Mouse (Mus musculus): ENCODE measurements around the gene Dram2. TPM values are rescaled to one million over a fixed set of nuclear protein-coding genes. Genes with fewer than 3 reads are reported as not detected.

Gene Dram2
- 0.78 and 1.2 TPM in 2 replicates for polyA plus RNA-seq (2012)

DNA sequence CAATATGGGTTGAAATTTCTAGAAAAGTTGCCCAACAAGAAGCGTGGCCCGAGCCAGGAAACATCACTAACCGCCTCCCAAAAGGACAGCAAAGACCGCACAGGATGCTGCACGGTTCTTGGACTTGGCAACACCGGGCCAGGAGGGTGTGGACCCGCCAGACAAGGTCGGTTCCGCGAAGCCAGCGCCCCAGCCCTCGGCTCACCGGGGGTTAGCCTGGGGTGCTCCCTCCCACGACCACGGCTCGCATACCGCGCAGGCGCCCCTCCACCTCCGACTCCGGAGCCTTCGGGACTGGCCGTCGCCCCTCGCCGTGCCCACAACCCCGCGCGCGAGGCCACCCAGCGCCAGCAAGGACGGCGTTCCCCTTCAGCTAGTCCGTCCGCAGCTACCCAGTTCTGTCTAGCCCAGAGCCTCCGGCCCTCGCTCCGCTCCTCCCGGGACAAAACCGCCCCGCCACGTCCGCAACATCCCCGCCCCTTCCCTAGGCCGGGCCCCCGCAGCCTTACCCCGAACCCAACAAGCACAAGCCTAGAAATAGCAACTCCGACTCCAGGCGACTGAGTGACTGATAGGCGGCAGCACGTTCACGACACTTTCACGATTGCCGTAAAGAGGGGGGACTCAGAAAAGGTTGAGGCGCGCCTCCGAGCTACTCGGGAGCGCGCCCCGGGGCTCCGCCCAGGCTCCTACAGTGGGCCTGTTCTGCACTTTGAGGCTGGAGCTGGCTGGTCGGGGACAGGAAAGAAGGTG, at the start of gene Dram2, which contains the start of gene Cept1:
Gene Dram2, plus strand, starts transcription at position 628 of the 753 bp plus-strand sequence.
Gene Cept1, minus strand, starts transcription at position 632 of the 753 bp plus-strand sequence.
- TF ChIP-seq GATA1 (IDR thresholded peaks at IDR 0.05; ENCODE audit: low read length) = no peak

GRCm38 (mm10) chr3:106500510-106500909, 47.1 kb upstream of the Dram2 start:
- TF ChIP-seq GATA1 (IDR thresholded peaks at IDR 0.05; ENCODE audit: low read length) = no peak

- TF ChIP-seq GATA1 (IDR thresholded peaks at IDR 0.05; ENCODE audit: low read length) = no peak
Observed at GRCm38 (mm10) chr3:106502892-106503291, 44.7 kb upstream of the Dram2 start.

DNA sequence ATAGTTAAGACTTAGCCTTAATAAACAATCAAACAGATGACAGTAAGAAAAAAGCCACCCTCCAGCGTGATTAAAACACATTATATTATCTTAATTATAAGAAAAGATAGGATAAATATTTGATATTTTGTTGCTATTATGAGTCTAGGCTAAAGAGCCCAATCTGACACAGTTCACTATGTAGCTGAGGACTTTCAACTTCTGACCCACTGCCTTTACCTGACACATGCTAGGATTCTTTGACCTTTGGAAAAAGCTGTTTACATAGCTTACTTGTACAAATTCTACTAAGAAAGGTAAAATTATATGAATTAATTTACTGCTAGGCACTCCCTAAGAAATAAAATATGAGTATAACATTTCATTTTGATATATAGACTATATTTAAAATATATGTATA, 36.9 kb upstream of the Dram2 start:
- no peak for TF ChIP-seq GATA1 (IDR thresholded peaks at IDR 0.05; ENCODE audit: low read length)

- TF ChIP-seq GATA1 (IDR thresholded peaks at IDR 0.05; ENCODE audit: low read length) = no peak
Observed at GRCm38 (mm10) chr3:106515016-106515415, 32.6 kb upstream of the Dram2 start.

GRCm38 (mm10) chr3:106522730-106523129, 24.9 kb upstream of the Dram2 start:
- no peak for TF ChIP-seq GATA1 (IDR thresholded peaks at IDR 0.05; ENCODE audit: low read length)

GRCm38 (mm10) chr3:106526411-106526810, 21.2 kb upstream of the Dram2 start:
- TF ChIP-seq GATA1 (IDR thresholded peaks at IDR 0.05; ENCODE audit: low read length) = no peak

DNA sequence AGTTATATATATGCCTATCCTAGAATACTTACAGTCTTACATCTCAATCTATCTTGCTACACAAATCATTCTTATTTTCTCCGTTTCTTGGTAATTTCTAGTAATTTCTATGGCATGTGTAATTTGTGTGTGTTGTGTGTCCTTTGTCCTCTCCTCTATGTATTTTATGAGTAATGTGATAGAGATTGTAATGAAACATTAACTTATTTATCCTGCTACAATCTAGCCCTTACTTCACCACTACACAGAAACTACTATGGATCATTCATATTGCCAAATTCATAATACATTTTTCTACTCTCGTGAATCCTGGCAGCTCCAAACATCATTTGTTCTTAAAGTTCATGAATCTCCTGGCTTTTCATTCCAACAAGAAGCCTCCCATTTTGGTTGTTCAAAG, 19.6 kb upstream of the Dram2 start:
- TF ChIP-seq GATA1 (IDR thresholded peaks at IDR 0.05; ENCODE audit: low read length) = no peak

GRCm38 (mm10) chr3:106533277-106533676, 14.3 kb upstream of the Dram2 start:
- TF ChIP-seq GATA1 (IDR thresholded peaks at IDR 0.05; ENCODE audit: low read length) = no peak

DNA sequence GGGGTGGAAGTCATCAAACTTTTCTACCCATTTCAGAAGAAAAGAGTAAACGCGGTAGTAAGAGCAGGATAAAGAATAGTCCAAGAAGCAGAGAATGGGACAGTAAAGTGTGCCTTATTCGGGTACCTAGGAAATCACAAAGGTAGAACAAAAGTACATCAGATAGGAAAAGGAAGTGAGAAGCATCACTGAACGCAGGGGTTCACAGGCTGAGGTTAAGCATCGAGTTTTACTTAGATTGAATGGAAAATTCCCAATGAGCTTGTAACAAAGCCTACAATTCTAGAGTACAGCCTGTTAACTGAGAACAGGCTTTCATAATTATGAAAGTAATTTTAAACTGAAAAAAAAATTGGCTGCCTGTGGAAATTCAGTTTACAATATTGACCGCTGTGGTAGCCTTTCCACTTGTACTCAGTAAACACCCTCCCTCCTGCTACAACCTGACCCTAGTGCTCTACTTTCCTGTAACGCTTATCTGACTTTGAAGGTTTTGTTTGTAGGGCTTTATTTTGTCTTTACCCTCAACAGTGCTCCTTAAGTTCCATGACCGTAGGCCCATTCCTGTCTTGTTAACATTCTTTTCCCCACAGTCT, 2.8 kb upstream of the Dram2 start:
- TF ChIP-seq GATA1 (IDR thresholded peaks at IDR 0.05; ENCODE audit: low read length) = no peak

GRCm38 (mm10) chr3:106547924-106548539, 434 bp downstream of the Dram2 start:
- no peak for TF ChIP-seq GATA1 (IDR thresholded peaks at IDR 0.05; ENCODE audit: low read length)

DNA sequence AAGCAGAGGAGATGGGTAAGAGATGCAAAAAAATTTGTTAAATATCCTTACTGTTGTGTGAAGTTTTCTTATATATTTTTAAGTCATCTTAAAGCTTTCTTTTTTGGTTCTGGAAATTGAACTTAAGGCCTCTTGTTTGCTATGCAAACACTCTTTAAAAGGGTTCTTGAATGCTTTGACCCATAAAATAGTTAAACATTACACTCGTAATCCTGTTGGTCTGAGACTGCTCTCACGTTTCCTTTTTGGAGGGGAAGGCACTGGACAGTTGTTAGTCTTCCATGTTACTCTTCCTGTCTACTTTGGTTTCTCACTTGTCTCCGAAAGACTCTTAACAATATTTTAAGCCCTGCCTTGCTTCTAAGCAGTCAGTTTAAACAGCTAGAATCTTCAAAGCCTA, 1.4 kb downstream of the Dram2 start:
- TF ChIP-seq GATA1 (IDR thresholded peaks at IDR 0.05; ENCODE audit: low read length) = no peak

- TF ChIP-seq GATA1 (IDR thresholded peaks at IDR 0.05; ENCODE audit: low read length) = no peak
Observed at GRCm38 (mm10) chr3:106553411-106553810, 5.8 kb downstream of the Dram2 start.

DNA sequence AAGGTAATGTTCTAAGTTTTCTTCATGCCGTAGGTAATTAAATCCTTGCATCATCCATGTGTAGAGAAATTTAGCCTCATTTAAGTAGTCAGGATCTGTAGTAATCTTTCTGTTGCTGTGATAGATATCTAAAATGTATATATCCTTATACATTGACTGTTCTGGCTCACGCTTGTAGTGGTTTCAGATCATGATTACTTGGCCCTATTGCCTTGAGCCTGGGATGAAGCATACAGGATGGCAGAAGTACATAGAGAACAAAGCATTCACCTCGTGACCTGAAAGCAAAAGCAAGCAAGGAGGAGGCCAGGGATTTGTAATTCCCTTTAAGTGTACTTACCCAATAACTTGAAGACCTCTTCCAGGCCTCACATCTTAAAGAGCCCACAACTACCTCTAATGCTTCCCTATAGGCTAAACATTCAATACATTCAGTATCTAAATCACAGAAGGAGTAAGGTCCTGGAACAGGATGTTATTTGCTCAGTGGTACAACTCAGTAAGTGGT, 8.2 kb downstream of the Dram2 start:
- TF ChIP-seq GATA1 (IDR thresholded peaks at IDR 0.05; ENCODE audit: low read length) = no peak

GRCm38 (mm10) chr3:106558271-106558670, 10.7 kb downstream of the Dram2 start:
- TF ChIP-seq GATA1 (IDR thresholded peaks at IDR 0.05; ENCODE audit: low read length) = no peak

DNA sequence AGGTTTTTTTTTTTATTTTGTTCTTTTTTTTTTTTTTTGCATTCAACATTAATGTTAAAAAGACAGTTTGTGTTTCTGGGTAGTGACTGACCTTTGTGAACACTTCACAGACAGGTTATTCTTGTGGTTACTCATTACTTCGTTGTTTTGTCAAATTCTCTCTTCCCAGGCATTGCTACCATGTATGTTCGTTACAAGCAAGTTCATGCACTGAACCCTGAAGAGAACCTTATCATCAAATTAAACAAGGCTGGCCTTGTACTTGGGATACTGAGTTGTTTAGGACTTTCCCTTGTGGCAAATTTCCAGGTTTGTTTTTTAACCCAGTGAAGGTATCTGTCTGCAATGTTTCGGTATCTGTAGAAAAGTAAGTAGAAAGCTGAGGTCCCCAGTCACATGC, 18.3 kb downstream of the Dram2 start:
- no peak for TF ChIP-seq GATA1 (IDR thresholded peaks at IDR 0.05; ENCODE audit: low read length)

Data from G1E-ER4 (cell line).